Mouse (Mus musculus): Measurements from ENCODE around the gene Phlpp1.

DNA sequence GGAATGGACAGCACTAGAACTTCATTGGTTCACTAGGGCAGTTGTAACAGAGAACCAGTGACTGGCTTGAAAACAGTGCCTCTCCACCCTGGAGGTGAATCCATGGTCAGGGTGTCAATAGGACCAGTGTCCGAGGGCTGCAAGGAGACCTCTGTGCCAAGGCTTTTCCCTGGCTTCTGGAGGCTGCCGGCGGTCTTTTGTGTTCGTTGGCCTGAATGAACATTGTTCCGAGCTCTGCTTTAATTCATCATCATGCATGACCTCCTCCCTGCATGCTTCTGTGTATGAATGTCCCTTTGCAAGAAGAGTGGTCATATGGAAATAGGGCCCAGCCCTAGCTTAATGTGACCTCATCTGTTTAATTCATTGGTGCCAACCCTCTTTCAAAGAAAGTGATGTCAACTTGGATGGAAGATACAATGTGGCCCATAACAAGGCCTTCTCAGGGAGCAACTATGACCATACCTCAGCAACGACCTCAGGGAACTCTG lies 231.5 kb downstream of the Phlpp1 start:
- no peak for TF ChIP-seq POLR2A (IDR thresholded peaks at IDR 0.05; ENCODE audit: extremely low read depth, insufficient read depth, low read length)
- no peak for TF ChIP-seq CTCF (IDR thresholded peaks at IDR 0.05; ENCODE audit: extremely low read depth, insufficient read depth, low read length)

Data from cortical plate, adult 2 months (tissue).